Mouse (Mus musculus): ENCODE measurements at regions not wholly inside any gene's neighbourhood (a gene's known extent, or its start where the extent isn't known, plus 50 kb on each side); places are given as distances from the start of the nearest gene placed in this dataset.

GRCm38 (mm10) chr15:61136781-61137180 is 214.0 kb upstream of the A1bg start:
- no peak for DNase-seq

- DNase-seq: no peak
Measured at GRCm38 (mm10) chr15:61133316-61133715, 210.5 kb upstream of the A1bg start.

GRCm38 (mm10) chr15:61127971-61128370 is 205.2 kb upstream of the A1bg start:
- DNase-seq: no peak

GRCm38 (mm10) chr15:61127130-61127529 is 204.3 kb upstream of the A1bg start:
- DNase-seq: no peak

GRCm38 (mm10) chr15:61116912-61117311 is 194.1 kb upstream of the A1bg start:
- DNase-seq: no peak

GRCm38 (mm10) chr15:61109429-61110128 is 186.8 kb upstream of the A1bg start:
- no peak for DNase-seq

- no peak for DNase-seq
Measured at GRCm38 (mm10) chr15:61108957-61109356, 186.1 kb upstream of the A1bg start.

- DNase-seq: peak; percentile 31
Measured at GRCm38 (mm10) chr15:61102421-61103412, 179.9 kb upstream of the A1bg start.

GRCm38 (mm10) chr15:61100807-61101206 is 178.0 kb upstream of the A1bg start:
- no peak for DNase-seq

- DNase-seq: no peak
Measured at GRCm38 (mm10) chr15:61098968-61099367, 176.2 kb upstream of the A1bg start.

- no peak for DNase-seq
Measured at GRCm38 (mm10) chr15:61098519-61098918, 175.7 kb upstream of the A1bg start.

GRCm38 (mm10) chr15:61096021-61096781 is 173.4 kb upstream of the A1bg start:
- DNase-seq: peak; percentile 12

GRCm38 (mm10) chr15:61055017-61055609 is 132.3 kb upstream of the A1bg start:
- DNase-seq: no peak

- no peak for DNase-seq
Measured at GRCm38 (mm10) chr15:61051363-61051762, 128.6 kb upstream of the A1bg start.

- no peak for DNase-seq
Measured at GRCm38 (mm10) chr15:61009509-61009908, 86.7 kb upstream of the A1bg start.

GRCm38 (mm10) chr15:61007461-61008059 is 84.7 kb upstream of the A1bg start:
- DNase-seq: no peak

GRCm38 (mm10) chr15:61006608-61007007 is 83.8 kb upstream of the A1bg start:
- DNase-seq: no peak

GRCm38 (mm10) chr15:60993971-60994690 is 71.3 kb upstream of the A1bg start:
- no peak for DNase-seq

- no peak for DNase-seq
Measured at GRCm38 (mm10) chr15:60993394-60993793, 70.6 kb upstream of the A1bg start.

- no peak for DNase-seq
Measured at GRCm38 (mm10) chr15:60982576-60982975, 59.8 kb upstream of the A1bg start.

Data from cerebellum, adult 9-10 months (tissue).